Mouse (Mus musculus) midbrain, postnatal 0 days (tissue): ENCODE measurements around the gene Shd. TPM values are rescaled to one million over a fixed set of nuclear protein-coding genes. Genes with fewer than 3 reads are reported as not detected.
A peak's percentile ranks its signal among the peaks of the same experiment; 100 is the strongest.

ENCODE experiments used
- ATAC-seq: fragments of 200-750 bp; cut with Nextera tagmentation; 2 replicates; pipeline ENCODE4 v1.8.0; 2017; ENCODE audit warnings: moderate number of reproducible peaks, mild to moderate bottlenecking, moderate TSS enrichment, moderate library complexity; ENCODE audit not compliant: low FRiP score
- DNase-seq: peaks from one replicate; pipeline ENCODE4 v3.0.0-alpha.2; 2015; ENCODE audit warnings: low spot score
- H3K27ac ChIP-seq: fragments of 300-500 bp; sonication (generic); 2 replicates; pipeline ENCODE4 v1.5.1; 2014; ENCODE audit warnings: low read depth, mild to moderate bottlenecking, low read length, mixed read lengths
- H3K27me3 ChIP-seq: fragments of 300-500 bp; sonication (generic); 2 replicates; pipeline ENCODE4 v1.6.1; 2014; ENCODE audit warnings: low read length, control low read depth, mixed read lengths; ENCODE audit not compliant: insufficient read depth
- H3K36me3 ChIP-seq: fragments of 300-500 bp; sonication (generic); 2 replicates; pipeline ENCODE4 v1.6.1; 2014; ENCODE audit warnings: low read length, control low read depth, mixed read lengths; ENCODE audit not compliant: insufficient read depth
- H3K4me1 ChIP-seq: fragments of 300-500 bp; sonication (generic); 2 replicates; pipeline ENCODE4 v1.6.1; 2014; ENCODE audit warnings: mild to moderate bottlenecking, control low read depth, antibody characterized with exemption, low read length, mixed read lengths; ENCODE audit not compliant: insufficient read depth
- H3K4me2 ChIP-seq: fragments of 300-500 bp; sonication (generic); 2 replicates; pipeline ENCODE4 v1.6.1; 2014; ENCODE audit warnings: low read depth, mild to moderate bottlenecking, low read length, mixed read lengths; ENCODE audit not compliant: poor library complexity, severe bottlenecking
- H3K4me3 ChIP-seq: fragments of 300-500 bp; sonication (generic); 2 replicates; pipeline ENCODE4 v1.5.1; 2014; ENCODE audit warnings: low read depth, mild to moderate bottlenecking, low read length, moderate library complexity
- H3K9ac ChIP-seq: fragments of 300-500 bp; sonication (generic); replicated peaks from 2 replicates; pipeline ENCODE4 v1.6.1; 2014; ENCODE audit warnings: mild to moderate bottlenecking, low read length, moderate library complexity, mixed read lengths; ENCODE audit not compliant: poor library complexity, severe bottlenecking
- H3K9me3 ChIP-seq: fragments of 300-500 bp; sonication (generic); 2 replicates; pipeline ENCODE4 v1.6.1; 2016; ENCODE audit warnings: low read length, control low read depth
- CTCF ChIP-seq: IDR thresholded peaks from 2 replicates; pipeline ENCODE4 v1.5.1; 2016; ENCODE audit warnings: antibody characterized with exemption, mild to moderate bottlenecking
- WGBS: fragments of 180-500 bp; shearing (Covaris S2); extraction: QIAGEN DNeasy Blood & Tissue Kit; methylation state at CpG from one replicate; pipeline ENCODE4 v1.1.7; 2014; 5-methylcytosine and 5-hydroxymethylcytosine counted together
- polyA plus RNA-seq: library from polyadenylated mRNA; unstranded; fragments of >200 nt; fragmentation: Nextera tagmentation; extraction: Ambion mirVana; gene quantifications from 2 replicates; pipeline ENCODE4 v1.2.1, GENCODE M21; 2015
- total RNA-seq: library from RNA; depleted of rRNA; stranded (reverse); fragments of >200 nt; gene quantifications from 2 replicates; pipeline ENCODE4 v1.2.3, GENCODE M21; 2014

Shd gene
- total and polyA plus RNA-seq, 2 experiments from 2014 or later = 172 to 253 TPM

GRCm38 (mm10) chr17:55990278-55990898 is 20.1 kb downstream of the Shd start:
- DNase-seq (no peak), ATAC-seq (0 out of 2 replicates have a peak, but pooled peaks have one; percentile 12)
- WGBS = 91% methylated on average over 8 of the region's 8 CpGs
- no peak overlapping the region for H3K4me2 ChIP-seq
- no peak for TF ChIP-seq CTCF
- H3K9me3 ChIP-seq = no peaks in the 10 kb centered on the region
- no peaks in the 10 kb centered on the region for H3K27me3 ChIP-seq
- no peak overlapping the region for H3K4me3 ChIP-seq
- H3K9ac ChIP-seq = no peak overlapping the region
- peaks cover 40% of the 10 kb centered on the region for H3K36me3 ChIP-seq
- no peak overlapping the region for H3K27ac ChIP-seq
- H3K4me1 ChIP-seq = peaks cover 7% of the 10 kb centered on the region

GRCm38 (mm10) chr17:55996007-55996406 is 25.7 kb downstream of the Shd start:
- Histone ChIP-seq H3K9ac (no peak overlapping the region), H3K27me3 (no peaks in the 10 kb centered on the region), H3K36me3 (peaks cover 39% of the 10 kb centered on the region), H3K4me2 (no peak overlapping the region), H3K4me3 (no peak overlapping the region), H3K27ac (no peak overlapping the region), H3K4me1 (no peaks in the 10 kb centered on the region), H3K9me3 (no peaks in the 10 kb centered on the region)
- no peak for ATAC-seq
- WGBS = 86% methylated on average over 15 of the region's 15 CpGs
- no peak for DNase-seq
- TF ChIP-seq CTCF = no peak

- Histone ChIP-seq H3K4me1 (no peaks in the 10 kb centered on the region), H3K27me3 (no peaks in the 10 kb centered on the region), H3K4me2 (no peak overlapping the region), H3K9ac (no peak overlapping the region), H3K4me3 (no peak overlapping the region), H3K27ac (no peak overlapping the region), H3K9me3 (no peaks in the 10 kb centered on the region), H3K36me3 (peaks cover 19% of the 10 kb centered on the region)
- ATAC-seq (peak; percentile 29; the same call in 1 of the 2 replicates), DNase-seq (no peak)
- peak; percentile 41 for TF ChIP-seq CTCF
- 12% methylated on average over 30 of the region's 30 CpGs for WGBS
These were observed 29.7 kb downstream of the Shd start for GRCm38 (mm10) chr17:55999794-56000499.

GRCm38 (mm10) chr17:56003000-56003399 is 32.7 kb downstream of the Shd start:
- no peaks in the 10 kb centered on the region for H3K9me3 ChIP-seq
- no peak overlapping the region for H3K27ac ChIP-seq
- TF ChIP-seq CTCF = no peak
- no peak for ATAC-seq
- no peak overlapping the region for H3K9ac ChIP-seq
- no peak overlapping the region for H3K4me2 ChIP-seq
- no peak overlapping the region for H3K4me3 ChIP-seq
- H3K36me3 ChIP-seq = no peaks in the 10 kb centered on the region
- 81% methylated on average over 3 of the region's 3 CpGs for WGBS
- no peak for DNase-seq
- no peaks in the 10 kb centered on the region for H3K27me3 ChIP-seq
- no peaks in the 10 kb centered on the region for H3K4me1 ChIP-seq

- Histone ChIP-seq H3K4me3 (no peak within 1 kb of the TSS), H3K4me2 (no peak within 1 kb of the TSS), H3K9ac (no peak within 1 kb of the TSS), H3K4me1 (peaks cover 8% of the 10 kb centered on the region), H3K27me3 (no peaks in the 10 kb centered on the region), H3K36me3 (no peaks in the 10 kb centered on the region), H3K9me3 (no peaks in the 10 kb centered on the region), H3K27ac (no peak within 1 kb of the TSS)
- ATAC-seq (no peak), DNase-seq (peak; percentile 57)
- TF ChIP-seq CTCF = no peak
- 59% methylated on average over 13 of the region's 13 CpGs for WGBS
These were observed 35.3 kb downstream of the Shd start, which contains the start of the genes Stap2 and Mpnd for GRCm38 (mm10) chr17:56005415-56006061. Gene Stap2 (minus strand): TSS chr17:56005584. Gene Mpnd (plus strand): TSS chr17:56005711.

- no peak for TF ChIP-seq CTCF
- no peaks in the 10 kb centered on the region for H3K27me3 ChIP-seq
- H3K4me1 ChIP-seq = peaks cover 11% of the 10 kb centered on the region
- H3K27ac ChIP-seq = no peak overlapping the region
- 60% methylated on average over 10 of the region's 10 CpGs for WGBS
- no peak overlapping the region for H3K4me3 ChIP-seq
- H3K9ac ChIP-seq = no peak overlapping the region
- H3K4me2 ChIP-seq = no peak overlapping the region
- 0 out of 2 replicates have a peak, but pooled peaks cover 7% of the 10 kb centered on the region for H3K36me3 ChIP-seq
- DNase-seq (no peak), ATAC-seq (no peak)
- H3K9me3 ChIP-seq = no peaks in the 10 kb centered on the region
These were observed 36.7 kb downstream of the Shd start for GRCm38 (mm10) chr17:56006956-56007355.
